Mouse (Mus musculus) gastrocnemius, postnatal 36 days (tissue): ENCODE measurements around the gene Fam122c. TPM values are rescaled to one million over a fixed set of nuclear protein-coding genes. Genes with fewer than 3 reads are reported as not detected.

Source experiments
- DNase-seq, 2 experiments: peaks; one replicate each; pipeline ENCODE4 v3.0.0; 2022
- intact Hi-C: fragments of 180-260 bp; cut with DNase I; formaldehyde crosslinking; loops from one replicate; pipeline ENCODE4 v1.15.1; 2025
- total RNA-seq, 2 experiments: library from RNA; stranded (reverse); gene quantifications; 2 replicates each; pipeline ENCODE4 v1.2.3; 2021

Gene Fam122c
- total RNA-seq, 2 experiments from 2014 or later = not detected

DNA sequence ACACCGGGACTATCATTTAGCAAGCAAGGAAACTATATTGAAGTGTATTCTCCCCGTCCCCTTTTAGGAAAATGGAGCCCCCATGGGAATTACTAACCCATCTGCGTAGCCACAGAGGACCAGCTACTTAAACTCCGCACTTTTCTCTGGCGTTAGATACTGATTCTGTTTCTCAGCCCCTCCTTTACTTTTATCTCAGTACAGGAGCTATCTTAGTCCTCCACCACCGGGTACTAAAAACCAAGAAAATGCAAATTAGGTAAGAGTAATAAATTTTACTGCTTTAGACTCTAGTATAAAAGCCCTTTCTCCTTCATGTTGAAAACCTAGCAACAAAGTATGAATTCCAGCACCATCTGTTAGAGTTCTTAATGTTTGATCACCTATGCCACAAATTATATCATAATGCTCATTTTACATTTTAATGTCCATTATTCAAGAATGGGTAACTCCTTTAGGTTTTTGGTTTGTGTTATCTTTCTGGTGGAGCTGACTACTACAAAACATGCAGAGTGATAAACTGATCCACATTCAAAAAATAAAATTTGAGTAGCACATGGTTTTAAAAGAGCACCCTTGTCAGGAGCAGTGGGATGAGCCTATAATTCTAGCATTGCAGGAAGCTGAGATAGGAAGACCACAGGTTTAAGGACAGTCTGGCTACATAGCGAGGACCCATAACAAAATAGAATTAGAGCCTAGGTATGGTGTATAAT, 91.6 kb downstream of the Fam122c start:
- intact Hi-C loops = no loop called here
- DNase-seq = no peak

DNA sequence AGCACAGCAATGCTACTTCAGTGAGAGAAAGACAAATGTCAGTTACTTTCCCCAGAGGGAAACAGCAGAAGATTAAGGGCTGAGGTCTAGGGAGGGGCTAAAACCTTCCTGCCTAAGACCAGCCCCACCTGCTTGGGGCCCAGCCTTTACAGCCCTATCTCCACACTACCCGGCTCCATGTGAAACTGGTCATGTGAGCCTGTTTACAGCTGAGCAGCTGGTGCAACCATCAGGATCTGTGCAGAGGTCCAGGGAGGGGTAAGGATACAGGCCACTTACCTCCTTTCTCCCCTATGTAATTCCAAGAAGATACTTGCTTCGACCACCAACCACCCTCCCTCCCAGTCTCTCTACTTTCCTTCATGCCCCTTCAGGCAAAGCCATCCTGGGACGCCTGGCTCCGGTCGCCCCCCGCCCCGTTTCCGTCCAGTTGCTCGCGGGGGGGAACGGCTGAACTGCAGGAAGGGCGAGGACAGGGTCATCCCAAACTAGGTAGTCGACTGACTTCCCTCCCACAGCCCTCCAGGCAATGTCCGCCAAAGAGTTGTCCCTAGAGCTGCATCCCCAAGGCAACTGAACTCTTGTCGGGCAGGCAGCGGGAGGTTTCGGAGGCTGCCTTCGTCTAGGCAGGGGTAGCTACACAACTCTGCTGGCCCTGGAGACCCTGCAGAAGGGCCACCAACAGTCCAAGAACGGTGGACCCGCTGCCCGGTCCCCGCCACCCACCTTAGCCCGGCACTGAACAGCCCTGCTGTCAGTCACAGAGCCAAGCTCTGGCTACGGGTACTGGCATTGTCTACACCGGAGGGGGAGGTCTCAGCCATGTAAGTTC, 96.5 kb downstream of the Fam122c start:
- intact Hi-C loops = no loop called here

DNA sequence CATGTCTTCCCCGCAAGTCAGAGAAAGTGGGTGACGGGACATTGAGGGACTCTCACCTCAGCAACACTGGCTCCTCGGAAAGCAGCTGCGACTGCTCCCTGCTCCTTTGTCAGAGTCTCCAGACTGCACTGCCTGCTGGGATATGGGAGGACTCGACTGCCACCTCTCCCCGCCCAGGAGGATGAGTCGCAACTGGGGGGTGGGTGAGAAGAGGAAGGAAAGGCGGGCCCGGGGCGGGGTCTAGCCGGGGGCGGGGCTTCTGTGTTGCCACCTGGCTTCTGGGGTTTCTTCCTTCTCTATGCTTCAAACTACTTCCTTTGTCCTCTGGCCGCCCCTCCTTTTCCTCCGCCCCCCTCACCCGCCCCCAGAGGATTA, 97.1 kb downstream of the Fam122c start, which contains the start of gene Mospd1:
Mospd1 (minus strand) TSS at position 137 of the 375 bp plus-strand sequence.
- DNase-seq = peak; percentile 72 to 86
- intact Hi-C loops = no loop called here

More for the DNA sequence above, 96.5 kb downstream of the Fam122c start:
- peak in 1 of 2 experiments; percentile 14 for DNase-seq

Other genes with a start within 250 kb of the Fam122c start
- gene Plac1, start 33.3 kb upstream of the Fam122c start, total RNA-seq = not detected
- 1 to 10 TPM; 1.2 to 1.7 TPM for gene Fam122b, start 3.6 kb upstream of the Fam122c start, total RNA-seq
- 10 to 100 TPM; 57.8 to 61.0 TPM for gene Mospd1, start 97.1 kb downstream of the Fam122c start, total RNA-seq
- gene Etd, start 161.5 kb downstream of the Fam122c start, total RNA-seq = not detected